Mouse (Mus musculus) ovary, adult 18-20 months (tissue): ENCODE results near the gene Cstf2t.
A peak's percentile ranks its signal among the peaks of the same experiment; 100 is the strongest.

Source experiments
- DNase-seq: peaks from one replicate; pipeline ENCODE4 v3.0.0; 2022; ENCODE audit warnings: low spot score, mixed read lengths

Gene Cstf2t

DNA sequence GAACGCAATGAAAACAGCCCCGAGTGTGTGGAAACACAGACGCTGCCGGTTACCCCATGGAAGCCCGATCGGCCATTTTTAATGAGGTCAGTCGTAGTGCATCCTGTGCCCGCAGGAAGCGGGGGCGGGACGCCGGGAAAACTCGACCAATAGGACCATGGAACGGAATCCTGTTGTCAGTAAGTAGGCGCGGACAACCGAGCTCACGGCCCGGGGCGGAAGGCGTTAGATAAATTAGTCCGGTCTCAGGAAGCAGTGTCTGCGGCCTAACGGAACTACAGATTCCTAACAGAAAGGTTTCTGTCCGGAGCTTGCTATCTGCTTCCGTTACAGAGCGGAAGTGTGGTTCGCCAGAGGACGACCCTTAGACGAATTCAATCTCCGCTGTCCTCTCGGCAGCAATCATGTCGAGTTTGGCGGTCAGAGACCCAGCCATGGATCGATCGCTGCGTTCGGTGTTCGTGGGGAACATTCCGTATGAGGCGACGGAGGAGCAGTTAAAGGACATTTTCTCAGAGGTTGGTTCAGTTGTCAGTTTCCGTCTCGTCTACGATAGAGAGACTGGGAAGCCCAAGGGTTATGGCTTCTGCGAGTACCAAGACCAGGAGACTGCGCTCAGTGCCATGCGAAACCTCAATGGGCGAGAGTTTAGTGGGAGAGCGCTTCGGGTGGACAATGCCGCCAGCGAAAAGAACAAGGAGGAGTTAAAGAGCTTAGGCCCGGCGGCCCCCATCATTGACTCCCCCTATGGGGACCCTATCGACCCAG, at the start of gene Cstf2t:
Cstf2t (plus strand) TSS at position 176 of the 768 bp plus-strand sequence.
- DNase-seq: peak; percentile 98

- no peak for DNase-seq
These were observed 43.7 kb upstream of the Cstf2t start for GRCm38 (mm10) chr19:31038951-31039350.

DNA sequence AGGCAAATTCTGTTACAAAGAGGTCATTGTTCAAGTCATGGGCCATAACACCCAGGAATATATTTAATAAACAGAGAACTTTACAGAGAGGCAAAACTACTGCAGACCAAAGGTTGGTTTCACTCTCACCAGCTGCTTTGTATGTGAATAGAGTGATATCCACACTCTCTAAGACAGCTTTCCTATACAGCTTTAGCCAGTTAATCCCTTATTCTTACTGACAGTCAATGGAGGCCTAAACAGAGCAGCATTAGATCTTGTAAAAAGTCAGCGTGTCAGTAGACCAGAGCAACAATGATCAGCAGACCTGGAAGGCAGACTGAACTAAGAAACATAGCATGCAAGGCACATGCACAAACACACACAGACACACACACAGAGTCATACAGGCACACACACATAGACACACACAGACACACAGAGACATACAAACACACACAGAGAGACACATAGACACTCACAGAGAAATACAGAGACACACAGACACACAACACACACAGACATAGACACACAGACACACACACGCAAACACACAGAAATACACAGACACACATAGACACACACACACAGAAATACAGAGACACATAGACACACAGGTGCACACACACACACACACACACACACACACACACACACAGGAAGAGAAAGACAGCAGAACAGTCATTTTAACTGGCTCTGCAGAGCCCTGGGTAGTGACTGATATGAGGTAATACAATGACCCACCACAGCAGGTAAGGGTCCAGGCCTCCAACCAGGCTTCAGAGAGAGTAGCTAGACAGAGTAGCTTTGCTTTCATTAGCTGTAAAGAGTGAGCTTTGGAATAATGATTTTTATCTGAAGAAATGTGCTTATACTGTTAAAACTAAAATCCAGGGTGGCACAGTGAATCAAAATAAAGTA, 41.4 kb upstream of the Cstf2t start:
- DNase-seq: no peak

- no peak for DNase-seq
These were observed 36.0 kb upstream of the Cstf2t start for GRCm38 (mm10) chr19:31046601-31047000.

GRCm38 (mm10) chr19:31064740-31065139, 17.9 kb upstream of the Cstf2t start:
- no peak for DNase-seq

DNA sequence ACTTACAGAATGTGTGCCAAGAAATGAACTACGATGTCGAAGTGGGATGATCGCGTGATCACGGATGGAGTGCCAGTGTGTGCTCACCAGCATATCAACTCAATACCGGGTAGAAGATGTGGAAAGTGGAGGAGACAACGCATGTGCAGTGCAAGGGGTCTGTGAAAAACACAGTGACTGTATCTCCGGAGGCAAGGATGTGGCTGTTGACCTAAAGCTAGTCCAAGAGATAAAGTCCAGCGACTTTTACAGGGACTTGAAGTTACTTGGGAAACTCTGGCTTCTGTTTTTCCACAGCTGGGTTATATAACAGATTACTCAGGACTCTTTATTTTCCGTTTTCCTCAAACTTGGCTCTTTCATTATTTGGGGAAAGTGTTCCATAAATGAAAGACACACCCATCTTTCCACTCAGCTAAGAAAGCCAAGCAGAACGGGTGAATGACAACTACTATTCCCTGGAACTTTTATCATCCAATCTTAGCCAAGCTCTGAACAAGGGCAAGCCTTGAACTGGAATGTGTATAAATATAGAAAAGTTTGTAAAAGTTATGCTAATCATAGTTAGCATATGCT, 17.3 kb upstream of the Cstf2t start:
- DNase-seq: no peak

GRCm38 (mm10) chr19:31073959-31074716, 8.5 kb upstream of the Cstf2t start:
- no peak for DNase-seq

DNA sequence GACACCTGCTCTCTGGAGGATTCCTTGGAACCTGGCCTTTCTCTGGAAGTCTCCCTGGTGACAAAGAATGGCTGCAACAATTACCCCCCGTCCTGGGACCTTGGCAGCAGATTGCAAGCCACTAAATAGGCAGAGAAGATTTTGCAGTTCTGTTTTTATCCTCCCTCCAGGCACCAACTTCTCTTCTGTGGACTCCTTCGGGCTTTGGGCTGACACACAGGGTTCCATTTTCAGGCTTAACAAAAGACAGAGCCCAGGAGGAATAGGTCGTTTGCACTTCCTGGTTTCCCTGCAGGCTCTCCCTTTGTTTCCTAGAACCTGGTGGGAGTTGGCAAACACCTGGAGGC, 7.9 kb upstream of the Cstf2t start:
- no peak for DNase-seq

DNA sequence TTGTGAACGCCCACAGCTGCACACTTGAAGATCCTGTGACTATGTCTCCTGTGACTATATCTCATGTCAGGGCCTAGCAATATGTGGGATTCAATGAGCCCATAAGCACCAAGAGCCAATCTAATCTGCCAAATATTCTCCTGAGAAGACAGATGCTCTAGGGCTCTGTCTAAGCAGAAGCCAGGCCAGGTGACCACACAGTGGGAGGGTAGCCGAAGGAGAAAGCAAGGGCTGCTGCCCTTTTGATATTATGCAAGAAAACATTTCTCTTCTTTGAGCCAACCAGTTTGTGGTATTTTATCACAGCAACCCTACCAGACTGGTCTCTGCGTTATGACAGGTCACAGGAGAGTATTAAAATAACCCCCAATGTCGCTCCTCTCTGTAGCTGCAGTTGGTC, 6.5 kb upstream of the Cstf2t start:
- no peak for DNase-seq

- no peak for DNase-seq
These were observed 4.4 kb upstream of the Cstf2t start for GRCm38 (mm10) chr19:31078241-31078640.

DNA sequence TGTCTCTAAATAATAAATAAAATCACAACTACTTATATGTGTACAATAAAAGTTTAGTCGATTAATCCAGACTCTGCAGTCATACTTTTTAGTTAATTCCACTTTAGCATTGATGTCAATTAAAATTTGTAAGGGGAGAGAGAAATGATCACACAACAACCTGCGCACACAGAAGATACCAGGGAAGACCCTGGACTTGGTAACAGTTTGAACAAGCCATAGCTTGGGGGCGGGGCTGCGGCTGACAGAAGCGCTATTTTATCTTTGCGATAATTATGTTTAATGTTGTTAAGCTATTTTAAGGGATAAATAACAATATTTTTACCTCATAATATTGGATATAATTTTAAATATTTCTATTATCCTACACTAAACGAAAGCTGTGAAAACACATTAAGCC, 411 bp upstream of the Cstf2t start:
- no peak for DNase-seq

DNA sequence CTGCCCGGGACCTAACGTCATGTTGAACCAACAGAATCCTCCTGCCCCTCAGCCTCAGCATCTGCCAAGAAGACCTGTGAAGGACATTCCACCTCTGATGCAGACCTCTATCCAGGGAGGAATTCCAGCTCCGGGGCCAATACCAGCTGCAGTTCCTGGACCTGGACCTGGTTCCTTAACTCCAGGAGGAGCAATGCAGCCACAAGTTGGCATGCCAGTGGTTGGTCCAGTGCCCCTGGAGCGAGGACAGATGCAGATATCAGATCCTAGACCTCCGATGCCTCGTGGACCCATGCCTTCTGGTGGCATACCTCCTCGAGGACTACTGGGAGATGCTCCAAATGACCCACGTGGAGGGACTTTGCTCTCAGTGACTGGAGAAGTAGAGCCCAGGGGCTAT, 1.1 kb downstream of the Cstf2t start:
- DNase-seq: no peak

- no peak for DNase-seq
These were observed 15.2 kb downstream of the Cstf2t start for GRCm38 (mm10) chr19:31097857-31098256.

- DNase-seq: no peak
These were observed 16.7 kb downstream of the Cstf2t start for GRCm38 (mm10) chr19:31099369-31099768.

GRCm38 (mm10) chr19:31104764-31105163, 22.1 kb downstream of the Cstf2t start:
- DNase-seq: no peak

DNA sequence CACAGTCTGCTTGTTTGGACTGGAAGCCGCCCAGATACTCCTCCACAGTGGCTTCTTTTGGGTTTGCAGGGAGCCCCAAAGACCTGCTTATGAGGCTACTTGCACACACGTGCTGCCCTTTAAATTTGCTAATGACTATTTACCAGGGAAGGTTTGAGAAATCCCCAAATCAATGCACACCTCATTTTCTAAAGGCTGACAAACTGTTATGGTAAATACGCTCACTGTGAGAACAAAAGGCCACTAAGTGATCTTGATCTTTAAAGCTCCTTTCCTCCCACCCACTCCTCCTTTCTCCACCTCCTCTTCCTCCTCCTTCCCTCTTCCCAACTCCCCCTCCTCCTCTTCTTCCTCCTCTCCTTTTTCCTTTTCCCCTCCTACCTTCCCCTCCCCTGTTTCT, 23.4 kb downstream of the Cstf2t start:
- DNase-seq: no peak

GRCm38 (mm10) chr19:31106835-31107554, 24.4 kb downstream of the Cstf2t start:
- no peak for DNase-seq

- no peak for DNase-seq
These were observed 32.1 kb downstream of the Cstf2t start for GRCm38 (mm10) chr19:31114690-31115089.

DNA sequence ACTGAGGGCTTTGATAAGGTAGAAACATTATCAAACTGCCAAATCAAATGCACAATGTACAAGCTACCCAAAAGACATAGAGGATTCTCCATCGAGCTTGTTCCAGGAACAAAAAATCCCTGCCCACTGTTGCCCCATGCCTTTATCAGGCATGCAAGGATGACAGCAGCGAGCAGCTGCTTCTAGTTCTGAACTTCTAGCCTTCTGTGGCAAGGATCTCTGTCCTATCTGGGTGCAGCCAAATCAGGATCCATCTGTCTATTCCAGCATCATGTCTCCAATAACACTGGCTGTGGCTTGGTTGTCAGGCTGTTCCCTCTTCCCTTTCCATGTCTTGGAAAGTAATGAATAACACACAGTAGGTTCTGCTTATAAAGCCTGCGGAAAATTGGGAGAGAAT, 42.0 kb downstream of the Cstf2t start:
- DNase-seq: no peak

GRCm38 (mm10) chr19:31132614-31133013, 50.0 kb downstream of the Cstf2t start:
- no peak for DNase-seq

DNA sequence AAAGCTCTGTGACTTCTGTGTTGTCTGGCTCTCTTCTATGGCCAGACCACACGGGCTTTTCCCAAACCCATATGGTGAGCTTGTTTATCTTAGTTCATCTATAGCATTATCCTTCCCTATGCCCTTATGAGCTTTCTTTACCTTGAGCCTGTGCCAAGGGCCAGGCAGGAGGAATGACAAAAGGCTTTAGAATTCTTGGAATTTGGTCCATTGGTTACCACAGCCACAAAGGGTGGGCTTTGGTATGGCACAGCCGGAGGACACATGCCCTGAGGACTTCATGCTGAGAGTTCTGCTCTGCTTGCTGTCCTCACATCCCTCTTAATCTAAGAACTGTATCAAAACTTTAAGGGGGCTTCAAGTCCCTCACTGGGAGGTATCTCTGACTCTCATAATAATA, 53.7 kb downstream of the Cstf2t start:
- DNase-seq: no peak
